Mouse (Mus musculus) layer of hippocampus, adult 6 months (tissue): ENCODE results near the gene Npdc1. TPM values are rescaled to one million over a fixed set of nuclear protein-coding genes. Genes with fewer than 3 reads are reported as not detected.

Source experiments
- long read RNA-seq, 2 experiments: library from polyadenylated mRNA; unstranded; transcript quantifications; one replicate each; pipeline ENCODE4 v2.0.0; 2019 to 2020
- microRNA-seq: library from miRNA; unstranded; fragments of <30 nt; microRNA quantifications from one replicate; pipeline ENCODE4 v1.2.0, GENCODE M21; 2020
- polyA plus RNA-seq: library from polyadenylated mRNA; unstranded; fragments of <200 nt; fragmentation: Nextera tagmentation; gene quantifications from 2 replicates; pipeline ENCODE4 v1.2.3, GENCODE M21; 2021

Npdc1 gene
- 292 and 359 TPM in 2 replicates for polyA plus RNA-seq
- long read RNA-seq, experiment 1, transcript Npdc1-202 (9 exons, 1,485 nt): major isoform, 372 of 454 reads
- long read RNA-seq, experiment 1, transcript Npdc1-201 (10 exons, 1,412 nt): minor isoform, 7 of 454 reads
- long read RNA-seq, experiment 1, partial matches to known transcripts: 38 of 454 reads
- long read RNA-seq, experiment 1, other reads (novel, unspliced or antisense): 35 of 454 reads
- long read RNA-seq, experiment 2, transcript Npdc1-202 (9 exons, 1,485 nt): major isoform, 1,001 of 1,144 reads
- long read RNA-seq, experiment 2, transcript Npdc1-201 (10 exons, 1,412 nt): minor isoform, 16 of 1,144 reads
- long read RNA-seq, experiment 2, transcript Npdc1-205 (7 exons, 1,119 nt): minor isoform, 5 of 1,144 reads
- long read RNA-seq, experiment 2, partial matches to known transcripts: 10 of 1,144 reads
- long read RNA-seq, experiment 2, other reads (novel, unspliced or antisense): 112 of 1,144 reads

DNA sequence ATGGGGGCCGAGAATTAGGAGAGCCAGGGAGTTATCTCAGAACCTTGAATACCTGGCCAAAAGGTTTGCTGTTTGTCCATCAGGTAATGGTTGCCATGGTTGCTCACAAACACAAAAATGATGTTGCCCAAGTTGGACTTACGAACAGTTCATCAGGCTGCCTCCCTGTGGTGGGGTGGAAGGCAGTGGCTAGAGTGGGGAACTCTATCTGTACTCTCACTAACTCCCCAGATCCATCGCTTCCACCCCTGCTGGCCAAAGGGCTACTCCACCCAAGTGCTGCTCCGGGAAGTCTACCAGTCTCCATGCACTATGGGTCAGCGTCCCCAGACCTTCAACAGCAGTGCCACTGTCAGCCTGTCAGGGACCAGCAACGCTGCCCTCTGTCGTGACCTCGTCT, at the start of gene Npdc1:
Gene Npdc1 (plus strand): TSS at position 301 of the 400 bp plus-strand sequence.

DNA sequence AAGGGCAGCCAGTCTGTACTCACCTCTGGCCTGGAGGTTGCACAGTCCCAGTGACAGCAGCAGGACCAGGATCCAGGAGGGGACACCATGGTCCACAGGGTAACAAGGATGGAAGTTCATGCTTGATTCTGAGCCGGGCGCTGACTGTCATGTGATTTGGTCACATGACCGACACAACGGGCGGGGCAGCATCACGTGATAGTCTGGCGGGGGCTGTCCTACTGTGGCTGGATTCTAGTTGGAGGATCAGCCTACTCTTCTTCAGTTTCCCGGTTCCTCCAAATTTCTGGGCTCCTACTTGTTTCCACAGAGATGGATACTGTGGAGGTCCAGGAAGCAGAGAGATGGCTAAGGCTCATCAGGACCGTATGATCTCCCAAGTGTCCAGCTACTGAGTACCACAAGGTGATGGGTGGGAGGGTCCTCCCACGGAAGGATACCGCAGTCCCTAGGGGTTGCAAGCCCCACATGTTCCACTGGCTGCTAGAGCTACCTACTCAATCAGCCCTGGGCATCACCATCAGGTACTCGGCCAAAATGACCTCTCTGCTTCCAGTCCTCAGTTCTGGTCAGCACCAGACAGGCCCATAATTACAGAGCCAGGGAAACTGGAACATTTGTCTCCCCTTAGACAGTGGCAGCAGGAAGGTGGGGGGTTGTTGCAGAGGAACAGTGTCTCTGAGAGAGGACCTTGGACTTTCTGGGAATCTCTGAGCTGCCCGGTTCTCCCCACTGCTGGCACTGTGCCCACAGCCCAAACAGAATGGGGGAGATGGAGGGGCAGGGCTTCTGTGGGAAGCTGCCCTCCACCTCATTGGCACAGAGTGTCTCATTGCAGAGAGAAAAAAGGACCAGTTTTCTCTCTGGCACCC, 42.7 kb upstream of the Npdc1 start, which contains the start of gene Dpp7:
Gene Dpp7 (minus strand): TSS at position 152 of the 872 bp plus-strand sequence.

DNA sequence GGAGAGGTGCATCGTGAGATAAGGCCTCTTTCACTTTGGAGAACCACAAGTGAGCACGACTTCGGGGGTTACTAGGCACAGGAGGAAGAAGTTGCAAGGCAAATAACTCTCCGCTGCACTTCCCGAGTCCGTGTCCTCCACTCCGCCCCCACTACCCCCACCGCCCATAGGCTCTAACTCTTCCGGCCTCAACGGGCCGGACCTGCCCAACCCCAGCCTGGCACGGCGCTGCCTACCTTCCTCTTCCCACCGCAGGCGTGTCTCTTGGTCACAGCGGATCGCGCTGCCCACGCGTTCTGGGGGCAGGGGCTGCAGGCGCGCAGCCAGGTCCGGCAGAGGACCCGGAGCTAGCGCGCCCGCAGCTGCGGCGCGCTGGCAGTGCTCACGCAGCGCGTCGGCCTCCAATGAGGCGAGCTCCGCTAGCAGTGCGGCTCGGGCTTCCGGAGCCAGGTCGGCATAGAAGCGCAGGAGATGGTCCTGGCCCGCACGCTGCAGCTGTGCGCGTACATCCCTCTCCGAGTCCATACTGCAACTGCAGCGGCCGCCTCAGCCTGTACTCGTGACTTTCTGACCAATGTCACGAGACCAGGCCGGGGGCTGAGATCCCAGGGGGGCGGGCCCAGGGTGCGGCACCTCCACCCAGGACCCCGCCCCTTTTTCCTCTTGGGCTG, 33.9 kb upstream of the Npdc1 start, which contains the start of gene Uap1l1:
Gene Uap1l1 (minus strand): TSS at position 592 of the 671 bp plus-strand sequence.

DNA sequence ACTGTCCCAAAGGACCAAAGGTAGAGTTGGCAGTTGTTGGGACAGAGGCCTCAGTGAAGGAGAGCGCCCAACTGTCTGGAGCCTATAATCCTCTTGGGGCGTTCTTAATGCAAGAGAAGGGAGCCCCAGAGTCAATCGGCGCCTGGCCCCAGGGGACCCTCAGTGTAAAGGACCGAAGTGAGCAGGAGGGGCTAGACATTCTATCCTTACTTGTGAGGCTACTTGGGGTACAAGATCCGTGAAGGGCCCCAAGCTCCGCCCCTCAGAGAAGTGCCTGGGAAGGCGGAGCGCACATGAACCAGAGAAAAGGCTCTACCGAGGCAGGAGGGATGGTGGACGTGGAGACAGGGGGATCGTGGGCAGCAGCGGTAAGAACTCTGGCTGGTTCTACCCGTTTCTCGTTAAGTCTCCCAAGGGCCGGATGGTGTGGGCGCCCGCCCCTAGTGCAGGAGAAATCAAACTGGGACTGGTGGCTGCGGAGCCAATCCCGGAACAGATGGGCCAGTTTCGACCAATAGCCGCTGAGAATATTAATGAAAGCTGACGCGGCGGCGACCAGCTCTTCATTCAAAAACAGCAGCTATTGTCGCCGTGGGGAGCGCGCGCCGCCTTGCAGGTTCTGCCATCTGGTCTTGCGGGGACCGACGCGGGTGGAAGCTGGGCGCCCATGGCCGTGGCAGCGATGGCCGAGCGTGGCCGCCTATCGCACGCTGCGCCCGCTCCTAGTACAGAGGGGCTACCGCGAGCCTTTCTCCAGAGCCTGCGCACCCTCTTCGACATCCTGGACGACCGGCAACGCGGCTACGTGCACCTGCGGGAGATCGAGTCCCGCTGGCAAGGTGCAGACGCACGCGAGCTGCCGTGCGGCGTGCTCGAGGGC, 27.1 kb upstream of the Npdc1 start, which contains the start of gene Sapcd2:
Gene Sapcd2 (plus strand): TSS at position 558 of the 880 bp plus-strand sequence.

DNA sequence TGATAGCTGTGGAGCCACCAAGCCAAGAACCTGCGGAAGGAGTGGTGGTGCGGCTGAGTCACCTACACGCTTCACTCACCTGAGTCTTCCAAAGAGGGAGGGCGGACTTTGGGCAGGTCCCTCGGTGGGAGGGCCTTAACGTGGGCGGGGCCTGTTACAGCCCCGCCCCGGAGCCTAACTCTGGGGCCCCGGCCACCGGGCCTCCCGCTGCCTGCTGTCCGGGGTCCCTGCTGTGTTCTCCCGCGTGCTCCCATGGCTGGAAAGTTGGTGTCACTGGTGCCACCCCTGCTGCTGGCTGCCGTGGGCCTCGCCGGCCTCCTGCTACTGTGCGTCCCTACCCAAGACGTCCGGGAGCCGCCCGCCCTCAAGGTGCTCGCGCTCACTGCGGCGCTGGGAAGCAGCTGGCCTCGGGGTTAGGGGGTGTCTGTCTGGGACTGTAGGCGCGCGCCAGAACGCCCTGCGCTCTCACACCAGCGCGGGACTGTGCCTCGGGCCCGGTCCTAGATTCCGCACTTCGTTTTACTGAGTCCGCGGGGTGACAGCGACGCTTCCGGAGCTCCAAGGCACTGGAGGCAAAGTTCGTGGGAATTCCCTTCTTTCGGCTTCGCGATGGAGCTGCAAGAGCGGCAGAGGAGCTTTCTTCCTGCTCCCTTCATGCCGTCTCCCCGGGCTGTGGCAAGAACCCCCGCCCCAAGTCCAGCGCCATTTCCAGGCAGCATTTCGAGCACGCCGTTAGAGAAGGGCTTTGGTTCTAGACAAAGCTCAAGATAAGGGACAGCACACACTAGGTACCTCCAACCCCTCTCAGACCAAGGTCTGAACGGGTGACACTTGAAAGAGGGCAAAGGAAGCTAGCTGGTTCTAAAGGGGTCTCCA, 3.2 kb upstream of the Npdc1 start, which contains the start of gene Entpd2:
Gene Entpd2 (plus strand): TSS at position 154 of the 876 bp plus-strand sequence.

DNA sequence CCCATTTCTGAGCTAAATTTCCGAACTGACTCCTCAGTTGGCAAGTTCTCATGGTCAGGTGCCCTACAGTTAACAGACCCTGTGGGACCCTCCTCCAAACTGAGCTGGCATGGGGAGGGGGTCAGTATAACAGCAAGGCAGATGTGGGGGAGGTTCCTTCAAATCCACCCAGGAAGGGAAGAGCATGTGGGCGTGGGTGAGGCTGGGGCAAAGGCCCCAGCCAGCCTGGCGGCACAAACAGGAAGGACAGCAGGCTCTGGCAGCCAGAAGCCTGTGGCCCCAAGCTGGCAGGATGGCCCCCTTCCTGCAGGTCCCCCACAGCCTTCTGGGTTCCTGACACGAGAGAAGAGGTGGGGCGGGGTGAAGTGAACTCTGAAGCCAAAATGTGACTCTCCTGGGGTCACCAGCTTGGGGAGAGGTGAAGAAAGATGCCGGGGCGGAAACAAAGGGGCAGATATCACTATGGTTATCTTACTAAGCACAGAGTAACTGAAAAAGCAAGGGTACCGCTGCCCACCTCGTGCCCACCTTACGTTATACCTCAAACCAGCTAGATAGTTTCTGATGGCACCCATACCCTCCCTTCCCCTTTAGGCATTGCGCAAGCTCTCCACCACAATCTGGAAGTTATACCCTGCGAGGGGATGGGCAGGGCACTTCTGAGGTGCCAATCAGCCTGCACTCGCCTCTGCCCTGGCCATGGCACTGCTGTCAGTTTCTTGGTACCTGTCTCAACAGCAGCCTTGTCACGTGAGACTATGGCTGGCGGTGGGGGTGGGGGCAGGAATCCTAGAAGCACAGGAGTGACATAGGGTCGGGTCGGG, 23.6 kb downstream of the Npdc1 start, which contains the start of gene Fut7:
Gene Fut7 (plus strand): TSS at position 681 of the 824 bp plus-strand sequence.

DNA sequence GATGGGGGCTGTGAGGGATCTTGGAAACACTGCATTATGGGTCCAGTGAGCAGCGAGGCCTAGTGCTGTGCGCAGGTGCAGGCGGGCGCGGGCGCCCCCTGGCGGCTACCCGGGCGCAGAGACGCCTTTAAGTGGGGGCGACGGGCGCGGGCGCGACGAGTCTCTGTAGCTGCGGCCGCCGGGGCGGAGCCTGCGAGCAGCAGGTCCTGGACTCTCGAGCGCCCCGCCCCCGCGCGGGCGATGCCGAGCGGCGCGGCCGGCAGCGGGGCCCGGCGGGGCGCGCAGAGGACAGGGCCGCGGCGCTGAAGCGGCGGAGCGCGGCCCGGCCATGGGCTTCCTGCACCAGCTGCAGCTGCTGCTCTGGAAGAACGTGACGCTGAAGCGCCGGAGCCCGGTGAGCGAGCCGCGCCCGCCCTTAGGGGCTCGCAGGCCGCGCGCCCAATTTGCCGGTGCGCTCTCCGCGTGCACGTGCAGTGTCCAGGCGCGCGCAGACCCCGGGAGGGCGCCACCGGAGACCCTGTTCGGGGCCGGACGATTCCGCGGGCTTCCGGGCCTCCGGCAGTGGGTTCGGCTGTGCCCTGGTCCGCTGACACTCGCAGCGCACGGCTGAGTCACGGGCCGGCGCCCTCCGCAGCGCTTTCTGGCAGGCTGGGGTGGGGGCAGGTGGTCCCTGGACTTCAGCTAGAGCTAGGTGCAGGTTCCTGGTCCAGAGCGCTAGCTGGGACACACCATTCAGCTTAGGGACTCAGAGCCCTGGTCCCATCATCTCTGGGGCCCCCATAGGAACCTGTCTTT, 29.5 kb downstream of the Npdc1 start, which contains the start of gene Abca2:
Gene Abca2 (plus strand): TSS at position 262 of the 795 bp plus-strand sequence.

DNA sequence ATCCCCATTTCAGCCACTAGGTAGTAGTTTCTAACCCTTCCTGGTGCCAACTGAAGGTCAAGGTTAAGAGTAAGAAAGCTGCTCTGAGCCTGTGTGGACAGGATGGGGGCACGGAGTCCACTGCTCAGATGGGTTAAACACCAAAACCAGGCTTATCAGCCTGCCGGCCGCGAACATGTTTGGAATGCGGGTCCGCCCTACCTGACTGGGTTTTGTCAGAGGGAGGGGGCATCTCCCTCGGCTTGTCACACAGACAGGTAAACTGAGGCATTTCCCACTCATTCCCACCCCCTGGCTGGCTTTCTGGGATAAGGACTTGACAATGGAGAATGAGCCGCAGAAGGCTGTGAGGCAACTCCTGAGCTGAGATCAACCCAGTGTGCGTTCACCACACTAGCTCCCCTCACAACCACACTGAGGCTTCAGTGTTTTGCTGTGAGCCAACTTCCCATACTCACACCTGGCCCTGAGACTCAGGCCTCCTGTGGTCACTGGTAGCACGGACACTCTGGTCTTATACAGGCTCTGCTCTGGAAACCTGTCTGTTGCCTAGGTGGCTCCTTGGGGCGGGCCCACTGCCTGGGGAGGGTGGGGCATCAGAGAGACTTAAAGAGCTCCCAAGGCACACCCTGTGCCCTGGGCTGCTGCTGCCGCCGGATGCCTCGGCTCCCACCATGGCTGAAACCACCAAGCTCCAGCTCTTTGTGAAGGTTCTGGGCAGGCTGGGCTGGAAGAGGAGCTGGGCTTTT, 57.2 kb downstream of the Npdc1 start, which contains the start of gene Clic3:
Gene Clic3 (plus strand): TSS at position 634 of the 749 bp plus-strand sequence.

Small RNAs within 50 kb of the gene (microRNA-seq; reads per million reads assigned to microRNA genes)
- 10.1 reads per million, percentile 32 among the genes with 10 or more reads in this experiment for gene Mir3087

Other genes with a start within 250 kb of the Npdc1 start
- 3.4 and 5.2 TPM in 2 replicates for gene Nrarp, start 218.6 kb upstream of the Npdc1 start, polyA plus RNA-seq
- gene Tor4a, start 202.5 kb upstream of the Npdc1 start, polyA plus RNA-seq: 2.4 and 3.3 TPM in 2 replicates
- gene Nelfb, start 187.9 kb upstream of the Npdc1 start, polyA plus RNA-seq: 32.7 and 34.5 TPM in 2 replicates
- gene Stpg3, start 184.7 kb upstream of the Npdc1 start, polyA plus RNA-seq: not detected in 2 replicates
- gene Fam166a, start 180.6 kb upstream of the Npdc1 start, polyA plus RNA-seq: 12.9 and 15.7 TPM in 2 replicates
- 531 and 583 TPM in 2 replicates for gene Tubb4b, start 174.6 kb upstream of the Npdc1 start, polyA plus RNA-seq
- gene Slc34a3, start 165.0 kb upstream of the Npdc1 start, polyA plus RNA-seq: 0.45 TPM in 2 replicates
- not detected in 2 replicates for gene Rnf224, start 162.6 kb upstream of the Npdc1 start, polyA plus RNA-seq
- gene Rnf208, start 157.1 kb upstream of the Npdc1 start, polyA plus RNA-seq: 52.0 and 62.6 TPM in 2 replicates
- not detected in 2 replicates for gene Cysrt1, start 156.9 kb upstream of the Npdc1 start, polyA plus RNA-seq
- 0.79 and 1.6 TPM in 2 replicates for gene AL732309.1, start 152.5 kb upstream of the Npdc1 start, polyA plus RNA-seq
- 30.8 and 34.2 TPM in 2 replicates for gene Tmem203, start 143.9 kb upstream of the Npdc1 start, polyA plus RNA-seq
- 12.5 and 13.7 TPM in 2 replicates for gene Tprn, start 136.7 kb upstream of the Npdc1 start, polyA plus RNA-seq
- gene Ssna1, start 126.9 kb upstream of the Npdc1 start, polyA plus RNA-seq: 76.5 and 79.6 TPM in 2 replicates
- gene Anapc2, start 126.9 kb upstream of the Npdc1 start, polyA plus RNA-seq: 32.4 and 34.4 TPM in 2 replicates
- gene Tmem210, start 111.2 kb upstream of the Npdc1 start, polyA plus RNA-seq: not detected in 2 replicates
- gene Lrrc26, start 109.4 kb upstream of the Npdc1 start, polyA plus RNA-seq: 0.26 and 0.28 TPM in 2 replicates
- gene Grin1, start 80.2 kb upstream of the Npdc1 start, polyA plus RNA-seq: 101 and 125 TPM in 2 replicates
- gene Man1b1, start 67.0 kb upstream of the Npdc1 start, polyA plus RNA-seq: 13.0 and 18.8 TPM in 2 replicates
- gene Dpp7, start 43.0 kb upstream of the Npdc1 start, polyA plus RNA-seq: 17.5 and 27.1 TPM in 2 replicates
- gene Uap1l1, start 33.7 kb upstream of the Npdc1 start, polyA plus RNA-seq: 26.0 and 26.4 TPM in 2 replicates
- 2.3 and 2.4 TPM in 2 replicates for gene Sapcd2, start 27.0 kb upstream of the Npdc1 start, polyA plus RNA-seq
- gene Entpd2, start 3.5 kb upstream of the Npdc1 start, polyA plus RNA-seq: 21.4 and 46.8 TPM in 2 replicates
- gene Fut7, start 23.9 kb downstream of the Npdc1 start, polyA plus RNA-seq: 0.06 and 0.20 TPM in 2 replicates
- gene Abca2, start 29.4 kb downstream of the Npdc1 start, polyA plus RNA-seq: 33.0 and 34.1 TPM in 2 replicates
- 0.70 and 9.1 TPM in 2 replicates for gene Clic3, start 57.5 kb downstream of the Npdc1 start, polyA plus RNA-seq
- gene Paxx, start 61.7 kb downstream of the Npdc1 start, polyA plus RNA-seq: 111 and 116 TPM in 2 replicates
- 2,394 and 5,724 TPM in 2 replicates for gene Ptgds, start 70.7 kb downstream of the Npdc1 start, polyA plus RNA-seq
- not detected in 2 replicates for gene Lcn12, start 94.6 kb downstream of the Npdc1 start, polyA plus RNA-seq
- 124 and 134 TPM in 2 replicates for gene Fbxw5, start 101.4 kb downstream of the Npdc1 start, polyA plus RNA-seq
- 1.8 and 2.0 TPM in 2 replicates for gene C8g, start 102.4 kb downstream of the Npdc1 start, polyA plus RNA-seq
- gene Traf2, start 147.6 kb downstream of the Npdc1 start, polyA plus RNA-seq: 9.9 and 10.3 TPM in 2 replicates
- 801 and 843 TPM in 2 replicates for gene Edf1, start 158.5 kb downstream of the Npdc1 start, polyA plus RNA-seq
- gene Mamdc4, start 175.5 kb downstream of the Npdc1 start, polyA plus RNA-seq: 25.8 and 27.1 TPM in 2 replicates
- gene Phpt1, start 175.9 kb downstream of the Npdc1 start, polyA plus RNA-seq: 151 and 165 TPM in 2 replicates
- 13.5 and 18.7 TPM in 2 replicates for gene Ajm1, start 182.4 kb downstream of the Npdc1 start, polyA plus RNA-seq
- 58.2 and 69.1 TPM in 2 replicates for gene Rabl6, start 209.2 kb downstream of the Npdc1 start, polyA plus RNA-seq
- 0.83 and 1.1 TPM in 2 replicates for gene Ccdc183, start 218.3 kb downstream of the Npdc1 start, polyA plus RNA-seq
- 44.7 and 48.2 TPM in 2 replicates for gene Tmem141, start 222.7 kb downstream of the Npdc1 start, polyA plus RNA-seq
- 0.33 and 0.40 TPM in 2 replicates for gene Fcna, start 228.7 kb downstream of the Npdc1 start, polyA plus RNA-seq